Mouse (Mus musculus) inflammation-experienced regulatory T-cells (primary cell): ENCODE data around the gene Lrig1. TPM values are rescaled to one million over a fixed set of nuclear protein-coding genes. Genes with fewer than 3 reads are reported as not detected.

Experiments used
- polyA plus RNA-seq, 2 experiments: library from polyadenylated mRNA; unstranded; fragments of 100-300 nt; shearing (Covaris generic); gene quantifications; one replicate each; pipeline ENCODE4 v1.2.1; 2017

Gene Lrig1
- polyA plus RNA-seq, result 100 to 1,000 TPM in 1 of 2 experiments, 10 to 100 TPM in 1; 55.6 to 114 TPM

DNA sequence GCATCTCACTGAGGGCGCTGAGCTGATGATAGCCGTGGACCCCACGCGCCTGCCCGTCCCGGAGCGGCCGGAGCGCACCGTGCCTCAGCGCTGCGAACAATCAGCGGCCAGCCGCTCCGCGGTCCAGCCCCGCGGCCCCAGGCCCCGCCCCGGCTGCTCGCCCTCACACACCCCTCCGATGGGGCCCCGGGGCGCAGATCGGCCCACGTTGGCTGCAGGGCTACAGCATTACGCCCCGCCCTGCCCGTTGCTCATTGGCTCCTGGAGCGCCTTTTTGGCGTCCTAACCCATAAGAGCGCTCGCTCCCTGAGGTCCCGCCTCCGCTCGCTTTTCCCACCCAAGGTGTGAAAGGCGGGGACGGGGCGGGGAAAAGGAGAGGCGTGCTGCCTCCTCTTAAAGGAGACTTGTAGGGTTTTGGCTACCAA lies at the start of gene Lrig1:
Gene Lrig1 (minus strand): TSS at position 92 of the 425 bp plus-strand sequence.

Other genes with a start within 250 kb of the Lrig1 start
- gene Slc25a26, start 199.8 kb downstream of the Lrig1 start, polyA plus RNA-seq, result 1 to 10 TPM; 6.8 to 7.4 TPM